Mouse (Mus musculus): ENCODE measurements at regions not wholly inside any gene's neighbourhood (a gene's known extent, or its start where the extent isn't known, plus 50 kb on each side); places are given as distances from the start of the nearest gene placed in this dataset.

GRCm38 (mm10) chr15:11455982-11456381, 56.5 kb upstream of the Tars start:
- Histone ChIP-seq H3K4me2 (replicated peaks; ENCODE audit: low read depth, low read length) (no peak overlapping the region), H3K4me3 (ENCODE audit: low read length) (no peak overlapping the region), H3K36me3 (ENCODE audit: control insufficient read depth, insufficient read depth, low read length) (no peaks in the 10 kb centered on the region), H3K27me3 (ENCODE audit: control insufficient read depth, insufficient read depth, low read length) (no peaks in the 10 kb centered on the region), H3K4me1 (ENCODE audit: control insufficient read depth, insufficient read depth, low read length) (no peaks in the 10 kb centered on the region), H3K9me3 (ENCODE audit: control insufficient read depth, low read length) (no peaks in the 10 kb centered on the region), H3K27ac (ENCODE audit: low read depth, low read length) (no peak overlapping the region), H3K9ac (ENCODE audit: low read depth, low read length) (no peak overlapping the region)
- ATAC-seq (ENCODE audit: low FRiP score, low TSS enrichment), result no peak
- 71% methylated on average over 6 of the region's 6 CpGs for WGBS

GRCm38 (mm10) chr15:11455366-11455785, 55.9 kb upstream of the Tars start:
- Histone ChIP-seq H3K4me2 (replicated peaks; ENCODE audit: low read depth, low read length) (no peak overlapping the region), H3K4me3 (ENCODE audit: low read length) (no peak overlapping the region), H3K4me1 (ENCODE audit: control insufficient read depth, insufficient read depth, low read length) (no peaks in the 10 kb centered on the region), H3K36me3 (ENCODE audit: control insufficient read depth, insufficient read depth, low read length) (no peaks in the 10 kb centered on the region), H3K27me3 (ENCODE audit: control insufficient read depth, insufficient read depth, low read length) (no peaks in the 10 kb centered on the region), H3K9me3 (ENCODE audit: control insufficient read depth, low read length) (no peaks in the 10 kb centered on the region), H3K27ac (ENCODE audit: low read depth, low read length) (no peak overlapping the region), H3K9ac (ENCODE audit: low read depth, low read length) (no peak overlapping the region)
- no peak for ATAC-seq (ENCODE audit: low FRiP score, low TSS enrichment)
- 70% methylated on average over 11 of the region's 11 CpGs for WGBS

GRCm38 (mm10) chr15:11453997-11454396, 54.5 kb upstream of the Tars start:
- H3K36me3 ChIP-seq (ENCODE audit: control insufficient read depth, insufficient read depth, low read length), result no peaks in the 10 kb centered on the region
- ATAC-seq (ENCODE audit: low FRiP score, low TSS enrichment), result no peak
- H3K9me3 ChIP-seq (ENCODE audit: control insufficient read depth, low read length), result no peaks in the 10 kb centered on the region
- H3K9ac ChIP-seq (ENCODE audit: low read depth, low read length), result no peak overlapping the region
- 81% methylated on average over 1 of the region's 1 CpGs for WGBS
- no peaks in the 10 kb centered on the region for H3K27me3 ChIP-seq (ENCODE audit: control insufficient read depth, insufficient read depth, low read length)
- H3K4me2 ChIP-seq (replicated peaks; ENCODE audit: low read depth, low read length), result no peak overlapping the region
- H3K4me1 ChIP-seq (ENCODE audit: control insufficient read depth, insufficient read depth, low read length), result no peaks in the 10 kb centered on the region
- no peak overlapping the region for H3K27ac ChIP-seq (ENCODE audit: low read depth, low read length)
- H3K4me3 ChIP-seq (ENCODE audit: low read length), result no peak overlapping the region

- H3K9ac ChIP-seq (ENCODE audit: low read depth, low read length), result no peak overlapping the region
- H3K36me3 ChIP-seq (ENCODE audit: control insufficient read depth, insufficient read depth, low read length), result no peaks in the 10 kb centered on the region
These were observed 52.2 kb upstream of the Tars start for GRCm38 (mm10) chr15:11451635-11452034.

More at GRCm38 (mm10) chr15:11451635-11452034, 52.2 kb upstream of the Tars start:
- no peaks in the 10 kb centered on the region for H3K27me3 ChIP-seq (ENCODE audit: control insufficient read depth, insufficient read depth, low read length)
- no peak overlapping the region for H3K27ac ChIP-seq (ENCODE audit: low read depth, low read length)
- H3K4me3 ChIP-seq (ENCODE audit: low read length), result no peak overlapping the region
- H3K4me1 ChIP-seq (ENCODE audit: control insufficient read depth, insufficient read depth, low read length), result no peaks in the 10 kb centered on the region
- no peak for ATAC-seq (ENCODE audit: low FRiP score, low TSS enrichment)
- no peak overlapping the region for H3K4me2 ChIP-seq (replicated peaks; ENCODE audit: low read depth, low read length)
- H3K9me3 ChIP-seq (ENCODE audit: control insufficient read depth, low read length), result no peaks in the 10 kb centered on the region
- WGBS, result 66% methylated on average over 1 of the region's 1 CpGs
